Mouse (Mus musculus): ENCODE measurements around the gene Ptpn3. TPM values are rescaled to one million over a fixed set of nuclear protein-coding genes. Genes with fewer than 3 reads are reported as not detected.
A peak's percentile ranks its signal among the peaks of the same experiment; 100 is the strongest.
"Not testable (repeated sequence)": the region's sequence is repeated elsewhere in the genome, so short reads cannot be mapped to it uniquely, and the experiment has no call there.

Gene Ptpn3
- polyA plus RNA-seq, 1 experiment, result 23.5 TPM

- DNase-seq (ENCODE audit: low spot score), result no peak
Observed at GRCm38 (mm10) chr4:57299308-57299700, 2.3 kb downstream of the Ptpn3 start.

GRCm38 (mm10) chr4:57298181-57298580 is 3.5 kb downstream of the Ptpn3 start:
- no peak for DNase-seq (ENCODE audit: low spot score)

DNA sequence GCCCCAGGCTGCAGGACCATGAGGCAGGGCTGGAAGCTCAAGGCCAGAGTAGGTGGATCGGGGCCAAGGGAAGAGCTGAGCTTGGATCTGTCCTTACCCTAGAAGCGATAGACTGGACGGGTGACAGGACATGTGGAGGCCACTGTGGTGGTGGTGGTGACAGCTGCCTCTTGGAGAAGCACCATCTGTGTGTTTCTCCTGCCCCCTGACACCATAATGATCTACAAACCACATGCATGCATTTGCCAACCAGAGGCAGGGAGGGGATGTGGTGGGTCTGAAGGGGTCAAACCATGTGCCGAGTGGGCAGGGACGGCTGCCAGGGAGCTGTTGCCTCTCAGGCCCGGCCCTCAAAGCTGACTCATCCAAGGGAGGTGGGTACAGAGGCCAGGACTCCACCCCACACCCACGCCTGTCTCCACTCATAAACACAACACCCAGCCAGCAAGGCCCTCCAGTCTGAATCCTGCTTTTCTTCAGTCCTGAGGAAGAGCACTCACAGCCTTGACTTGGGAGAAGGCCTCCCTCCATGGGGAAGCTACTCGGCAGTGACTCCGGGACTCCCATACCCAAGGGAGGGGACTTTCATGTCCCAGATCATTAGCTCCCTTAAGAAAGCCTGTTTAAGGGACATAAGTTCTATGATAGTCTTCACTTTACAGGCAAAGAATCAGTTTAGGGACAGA is 6.5 kb downstream of the Ptpn3 start:
- DNase-seq (ENCODE audit: low spot score), result peak; percentile 65

DNA sequence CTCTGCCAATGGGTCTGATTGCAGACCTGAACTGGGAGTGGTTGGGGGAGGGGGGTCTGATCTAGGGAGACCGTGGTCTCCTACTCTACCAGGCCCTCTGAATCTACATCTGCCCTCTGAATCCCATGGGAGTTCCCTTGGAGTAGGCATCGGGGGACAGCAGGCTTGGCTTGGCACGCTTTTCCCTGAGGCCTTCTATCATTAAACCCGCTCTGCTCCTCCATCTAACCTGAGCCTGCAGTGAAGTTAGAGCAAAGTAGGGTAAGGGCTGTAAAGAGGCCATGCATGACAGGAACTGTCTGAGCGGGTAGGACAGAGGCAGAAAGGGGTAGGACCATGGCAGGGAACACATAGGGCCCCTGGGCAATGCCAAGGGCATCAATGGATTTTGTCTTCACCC is 9.0 kb downstream of the Ptpn3 start:
- DNase-seq (ENCODE audit: low spot score), result no peak

DNA sequence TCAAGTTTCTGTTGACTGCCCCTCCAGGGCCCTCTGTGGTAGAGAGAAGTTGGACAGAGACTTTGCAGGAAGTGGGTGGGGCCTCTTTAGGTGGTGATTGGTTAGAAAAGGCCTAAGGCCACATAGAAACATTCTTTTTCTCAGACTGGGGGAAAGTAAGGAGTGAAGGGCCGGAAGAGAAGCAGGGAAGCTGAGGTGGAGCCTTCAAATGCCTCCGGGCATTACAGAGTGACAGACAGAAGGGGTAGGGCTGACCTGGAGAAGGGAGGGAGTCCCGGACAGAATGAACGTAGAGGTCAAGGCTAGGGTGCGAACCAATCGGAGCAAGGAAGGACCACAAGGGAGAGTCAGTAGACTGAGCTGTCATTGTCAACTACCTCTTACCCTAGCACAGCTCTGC is 11.6 kb downstream of the Ptpn3 start:
- no peak for DNase-seq (ENCODE audit: low spot score)

DNA sequence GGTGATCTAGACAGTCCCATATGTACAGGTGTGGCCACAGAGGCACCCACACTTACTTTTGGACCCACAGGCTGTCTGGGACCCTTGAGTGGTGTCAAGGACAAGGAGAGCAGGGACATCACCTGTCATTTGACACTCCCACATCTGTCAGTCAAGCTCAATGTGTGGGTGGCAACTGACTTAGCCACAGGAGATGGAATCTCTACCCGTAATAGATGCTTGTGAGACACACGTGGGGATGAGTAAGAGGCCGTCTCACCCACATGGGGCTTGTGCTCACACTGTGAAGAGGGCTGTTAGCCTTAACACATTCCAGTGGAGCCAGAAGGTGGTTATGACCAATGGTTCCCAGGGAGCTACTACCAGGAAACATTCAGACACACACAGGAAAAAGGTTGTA is 13.8 kb downstream of the Ptpn3 start:
- no peak for DNase-seq (ENCODE audit: low spot score)

GRCm38 (mm10) chr4:57285251-57285650 is 16.4 kb downstream of the Ptpn3 start:
- DNase-seq (ENCODE audit: low spot score), result no peak

DNA sequence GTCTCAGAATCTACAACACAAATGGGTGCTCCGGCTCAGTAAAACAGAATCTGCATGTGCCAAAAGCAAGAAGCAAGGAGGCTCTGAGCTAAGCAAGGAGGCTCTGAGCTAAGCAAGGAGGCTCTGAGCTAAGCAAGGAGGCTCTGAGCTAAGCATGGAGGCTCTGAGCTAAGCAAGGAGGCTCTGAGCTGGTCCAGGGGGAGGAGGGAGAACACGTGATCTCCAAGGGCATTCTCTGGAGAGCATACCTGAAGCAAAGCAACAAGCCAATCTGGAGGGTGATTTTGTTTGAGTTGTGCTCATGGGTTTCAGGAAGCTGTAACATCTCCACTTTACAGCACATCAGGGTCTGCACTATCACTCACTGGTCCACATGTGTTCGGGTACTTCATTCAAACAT is 18.4 kb downstream of the Ptpn3 start:
- no peak for DNase-seq (ENCODE audit: low spot score)

GRCm38 (mm10) chr4:57282630-57283029 is 19.0 kb downstream of the Ptpn3 start:
- no peak for DNase-seq (ENCODE audit: low spot score)

GRCm38 (mm10) chr4:57282179-57282578 is 19.5 kb downstream of the Ptpn3 start:
- DNase-seq (ENCODE audit: low spot score), result no peak

- DNase-seq (ENCODE audit: low spot score), result no peak
Observed at GRCm38 (mm10) chr4:57280888-57281287, 20.7 kb downstream of the Ptpn3 start.

DNA sequence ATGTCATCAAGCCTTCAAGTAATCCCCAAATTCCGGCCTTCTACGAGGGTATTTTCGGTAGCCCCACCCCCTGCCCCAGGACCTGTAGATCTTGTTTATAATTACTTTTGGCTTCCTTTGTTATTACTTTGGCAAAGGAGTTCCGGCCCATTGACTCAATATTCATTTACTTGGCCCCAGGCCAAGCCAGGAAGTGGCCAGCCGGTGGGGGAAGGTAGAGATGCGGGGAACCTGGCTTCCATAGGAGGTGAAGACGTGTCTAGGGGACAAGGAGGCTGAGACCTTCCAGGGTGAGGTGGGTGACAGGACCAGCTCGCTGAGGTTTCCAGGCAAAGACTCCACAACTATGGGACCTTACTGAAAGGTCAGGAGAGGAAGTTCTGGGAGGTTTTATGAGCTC is 22.4 kb downstream of the Ptpn3 start:
- DNase-seq (ENCODE audit: low spot score), result peak; percentile 49

- no peak for DNase-seq (ENCODE audit: low spot score)
Observed at GRCm38 (mm10) chr4:57278812-57279211, 22.8 kb downstream of the Ptpn3 start.

GRCm38 (mm10) chr4:57277671-57278070 is 24.0 kb downstream of the Ptpn3 start:
- DNase-seq (ENCODE audit: low spot score), result no peak

DNA sequence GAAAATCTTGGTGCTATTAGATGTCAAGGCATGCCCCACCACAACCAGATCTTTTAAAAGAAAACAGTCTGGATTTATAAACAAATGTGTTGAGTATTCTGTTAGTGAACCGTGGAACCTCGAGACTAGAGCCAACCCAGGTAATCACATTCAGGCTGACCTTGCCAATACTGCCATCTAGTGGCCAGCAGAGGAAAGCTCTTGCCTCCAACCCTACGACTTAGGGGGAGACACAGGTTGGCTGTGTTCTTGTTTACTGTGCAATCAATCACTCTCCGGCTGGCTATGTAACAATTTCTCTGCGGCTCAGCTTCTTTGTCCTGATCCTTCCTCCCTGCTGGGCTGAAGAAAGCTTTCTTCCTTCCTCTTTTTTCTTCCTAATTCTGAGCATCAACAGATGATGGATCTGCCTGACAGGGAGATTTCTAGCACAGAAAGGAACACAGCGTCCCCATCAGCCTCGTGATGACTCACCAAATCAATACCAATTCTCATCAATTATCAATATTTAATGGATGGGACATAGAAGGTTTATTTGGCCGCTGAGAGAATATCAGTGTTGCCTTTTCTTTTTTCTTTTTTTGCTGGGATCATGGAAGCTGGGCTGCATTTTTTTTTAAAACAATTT is 26.4 kb downstream of the Ptpn3 start:
- no peak for DNase-seq (ENCODE audit: low spot score)

DNA sequence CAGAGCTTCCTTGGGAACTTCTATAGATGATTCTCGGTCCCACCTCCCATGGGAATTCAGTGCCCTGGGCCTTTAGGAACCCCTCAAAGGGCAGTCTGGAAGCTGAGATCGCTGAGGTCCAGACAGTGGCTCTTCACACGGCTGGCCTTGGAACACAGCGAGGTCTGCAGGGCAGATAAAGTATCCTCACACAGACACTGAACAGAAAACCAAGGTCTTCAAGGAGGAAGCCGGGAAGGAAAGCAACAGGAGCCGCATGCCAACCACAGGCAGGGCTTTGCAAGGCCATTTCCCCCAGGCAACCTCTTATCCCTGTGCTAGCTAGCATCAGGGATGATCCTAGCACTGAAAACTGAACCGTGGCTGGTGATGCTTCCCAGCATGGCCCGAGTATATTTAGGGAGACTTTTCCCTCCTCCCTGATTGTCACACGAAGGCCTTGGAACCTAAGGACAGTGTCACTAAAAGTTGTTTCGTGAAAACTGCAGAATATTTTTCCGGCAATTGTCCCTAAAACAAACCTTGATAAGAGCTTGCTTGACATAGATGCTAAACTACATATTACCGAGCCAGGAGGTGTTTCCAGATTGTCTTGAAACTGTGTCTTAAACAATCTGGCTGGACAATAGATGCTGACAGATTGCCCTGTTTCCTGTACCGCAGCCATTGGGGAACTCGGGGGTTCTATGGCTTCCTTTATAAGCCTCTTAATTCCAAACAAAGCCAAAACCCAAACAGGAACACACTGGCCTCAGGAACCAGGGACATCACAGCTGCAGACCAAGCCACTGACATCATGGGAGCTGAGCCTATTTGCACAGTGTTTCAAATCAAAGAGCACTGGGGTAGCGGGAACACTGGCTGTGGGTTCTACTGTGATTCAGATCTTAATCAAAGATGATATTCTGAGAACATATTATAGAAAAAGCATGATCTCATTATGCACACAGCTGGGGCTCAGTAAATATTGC is 27.8 kb downstream of the Ptpn3 start:
- DNase-seq (ENCODE audit: low spot score), result no peak

- DNase-seq (ENCODE audit: low spot score), result no peak
Observed at GRCm38 (mm10) chr4:57270991-57271390, 30.6 kb downstream of the Ptpn3 start.

DNA sequence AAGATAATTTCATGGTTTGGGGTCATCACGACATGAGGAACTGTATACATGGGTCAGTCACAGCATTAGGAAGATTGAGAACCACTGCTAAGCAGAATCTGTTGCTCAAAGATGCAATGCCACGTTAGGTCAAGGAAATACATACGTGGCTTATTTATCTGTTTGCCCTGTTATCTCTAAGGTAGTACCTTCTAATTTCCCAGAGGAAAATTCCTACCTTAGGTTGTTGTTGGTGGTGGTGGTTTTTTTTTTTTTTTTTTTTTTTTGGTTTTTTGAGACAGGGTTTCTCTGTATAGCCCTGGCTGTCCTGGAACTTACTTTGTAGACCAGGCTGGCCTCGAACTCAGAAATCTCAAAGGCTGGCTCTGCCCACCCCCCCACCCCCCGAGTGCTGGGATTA is 31.1 kb downstream of the Ptpn3 start:
- DNase-seq (ENCODE audit: low spot score), result not testable (repeated sequence)

DNA sequence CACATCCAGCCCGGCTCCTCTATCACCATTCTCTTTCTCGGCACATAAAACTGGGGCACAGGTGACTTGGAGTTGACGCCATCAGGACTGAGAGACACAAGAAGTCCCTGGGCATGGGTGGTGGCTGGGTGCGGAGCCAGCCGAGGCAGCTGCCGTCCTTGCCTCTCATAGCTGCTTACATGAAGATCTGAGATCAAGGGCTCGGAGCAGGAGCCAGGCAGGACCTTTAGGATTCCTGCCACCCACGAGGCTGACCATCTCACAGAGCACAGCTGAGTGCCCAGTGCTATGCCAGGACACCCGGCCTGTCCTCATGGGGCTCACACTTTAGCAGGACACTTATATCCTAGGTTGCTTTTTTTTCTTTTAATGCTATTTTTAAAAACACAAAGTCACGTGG is 32.3 kb downstream of the Ptpn3 start:
- no peak for DNase-seq (ENCODE audit: low spot score)

GRCm38 (mm10) chr4:57268330-57268729 is 33.3 kb downstream of the Ptpn3 start:
- no peak for DNase-seq (ENCODE audit: low spot score)

DNA sequence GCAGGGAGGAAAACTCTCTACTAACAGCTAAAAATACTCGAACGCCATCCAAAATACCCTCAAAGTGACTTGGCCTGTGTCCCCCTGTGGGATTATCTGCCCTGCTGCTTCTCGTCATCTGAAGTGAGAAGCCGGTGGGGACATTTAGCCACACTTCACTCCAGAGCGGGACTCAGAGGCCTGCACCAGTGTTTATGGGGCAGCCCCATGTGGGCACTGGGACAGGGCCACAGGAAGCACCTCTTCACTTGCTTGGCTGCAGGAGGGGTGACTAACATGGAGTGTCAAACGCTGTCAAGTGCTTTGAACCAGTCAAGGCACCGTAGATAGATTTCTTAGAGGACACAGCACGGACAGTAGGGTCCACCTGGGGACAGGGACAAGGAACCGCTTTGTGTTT is 35.2 kb downstream of the Ptpn3 start:
- no peak for DNase-seq (ENCODE audit: low spot score)

- DNase-seq (ENCODE audit: low spot score), result no peak
Observed at GRCm38 (mm10) chr4:57263695-57264094, 37.9 kb downstream of the Ptpn3 start.
